Mouse (Mus musculus): ENCODE measurements around the gene Atg10. TPM values are rescaled to one million over a fixed set of nuclear protein-coding genes. Genes with fewer than 3 reads are reported as not detected.
"Not testable (repeated sequence)": the region's sequence is repeated elsewhere in the genome, so short reads cannot be mapped to it uniquely, and the experiment has no call there.

Atg10 gene
- polyA plus RNA-seq, 2 experiments from 2014 or later, result 20.0 to 21.7 TPM

DNA sequence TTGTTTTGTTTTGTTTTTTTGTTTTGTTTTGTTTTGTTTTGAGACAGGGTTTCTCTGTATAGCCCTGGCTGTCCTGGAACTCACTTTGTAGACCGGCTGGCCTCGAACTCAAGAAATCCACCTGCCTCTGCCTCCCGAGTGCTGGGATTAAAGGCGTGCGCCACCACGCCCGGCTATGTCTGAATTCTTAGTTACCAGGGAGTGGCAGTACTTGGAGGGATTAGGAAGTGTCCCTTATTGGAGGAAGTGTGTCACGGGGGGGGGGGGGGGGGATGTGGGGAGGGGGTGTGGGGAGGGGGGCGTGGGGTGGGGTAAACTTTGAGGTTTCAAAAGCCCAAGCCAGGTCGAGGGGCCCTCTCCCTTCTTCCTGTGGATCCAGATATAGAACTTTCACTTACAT is 295.5 kb downstream of the Atg10 start:
- not testable (repeated sequence) for ATAC-seq

DNA sequence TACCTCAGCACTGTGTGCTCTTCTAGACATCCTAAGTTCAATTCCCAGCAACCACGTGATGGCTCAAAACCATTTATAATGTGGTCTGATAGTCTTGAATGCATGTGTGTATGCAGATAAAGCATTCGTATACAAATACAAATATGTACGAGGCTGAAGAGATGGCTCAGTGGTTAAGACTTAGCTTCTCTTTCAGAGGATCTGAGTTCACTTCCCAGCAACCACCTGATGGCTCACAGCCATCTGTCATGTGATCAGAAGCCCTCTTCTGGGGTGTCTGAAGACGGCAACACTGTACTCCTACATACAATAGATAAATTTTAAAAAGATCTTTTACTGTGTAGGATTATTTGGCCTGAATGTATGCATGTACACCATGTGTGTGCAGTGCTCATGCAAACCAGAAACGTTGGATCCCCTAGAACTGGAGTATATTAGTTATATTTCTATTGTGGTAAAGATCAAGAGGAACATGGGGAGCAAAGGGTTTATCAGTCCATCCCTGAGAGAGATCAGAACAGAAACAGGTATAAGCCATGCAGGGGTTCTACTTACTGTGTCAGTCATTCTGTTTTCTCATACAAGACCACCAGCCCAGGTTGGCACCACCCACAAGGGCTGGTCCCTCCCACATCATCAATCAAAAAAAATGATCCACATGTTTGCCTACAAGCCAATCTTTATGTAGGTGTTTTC is 296.7 kb downstream of the Atg10 start:
- no peak for ATAC-seq

DNA sequence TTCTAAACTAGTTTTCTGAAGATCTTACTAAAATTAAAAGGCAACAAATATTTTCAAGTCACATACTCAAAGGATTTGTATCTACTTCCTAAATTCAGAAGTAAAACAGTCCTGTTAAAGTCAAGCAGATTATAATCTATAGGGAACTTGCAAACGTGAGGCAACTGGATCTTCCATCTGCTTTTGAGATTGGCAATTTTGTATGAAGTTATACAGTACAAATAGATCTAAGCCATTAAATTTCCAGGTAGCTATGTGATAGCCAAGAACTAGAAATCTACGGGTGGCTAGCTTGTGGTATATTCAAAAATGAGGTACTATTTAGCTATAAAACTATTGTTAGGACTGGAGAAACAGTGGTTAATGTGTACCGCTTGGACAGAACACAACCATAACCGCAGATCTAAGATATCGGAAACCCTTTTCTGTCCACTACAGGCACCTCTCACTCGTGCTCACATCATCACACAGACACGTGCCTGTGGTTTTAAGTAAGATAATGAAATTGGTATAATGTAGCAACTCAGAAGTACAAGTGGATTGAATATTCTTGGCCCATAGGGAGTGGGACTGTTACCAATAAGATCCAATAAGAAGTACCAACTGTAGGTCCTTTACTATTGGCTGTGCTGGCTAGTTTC is 297.5 kb downstream of the Atg10 start:
- no peak for ATAC-seq

DNA sequence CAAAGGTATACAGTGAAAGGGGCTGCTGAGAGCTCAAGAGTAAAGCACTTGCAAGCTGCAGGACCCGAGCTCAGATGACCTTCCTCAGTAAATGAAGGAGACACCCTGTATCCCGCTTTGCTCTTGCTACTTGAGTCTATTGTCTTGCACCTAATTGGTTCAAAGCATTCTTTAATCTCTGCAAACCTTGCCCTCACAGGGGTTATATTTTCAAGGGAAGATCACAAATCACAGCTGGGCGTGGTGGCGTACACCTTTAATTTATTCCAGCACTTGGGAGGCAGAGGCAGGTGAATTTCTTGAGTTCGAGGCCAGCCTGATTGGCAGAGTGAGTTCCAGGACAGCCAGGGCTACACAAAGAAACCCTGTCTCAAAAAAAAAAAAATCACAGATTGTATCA is 298.6 kb downstream of the Atg10 start:
- ATAC-seq, result no peak

DNA sequence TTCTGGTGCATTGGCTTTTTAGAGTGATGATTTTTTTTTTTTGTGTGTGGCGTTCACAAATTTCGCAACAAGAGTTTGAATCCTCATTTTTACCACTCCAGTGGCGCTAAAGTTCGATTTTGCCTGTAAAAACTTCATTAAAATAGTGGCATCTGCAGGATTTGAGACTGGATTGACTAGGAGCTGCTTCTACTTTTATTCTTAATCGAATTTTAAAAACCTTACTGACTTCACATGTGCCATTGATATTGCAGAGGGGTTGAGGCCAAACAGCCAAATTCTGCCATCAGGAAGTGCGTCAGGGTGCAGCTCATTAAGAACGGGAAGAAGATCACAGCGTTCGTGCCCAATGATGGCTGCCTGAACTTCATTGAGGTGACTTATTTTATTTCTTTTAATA is 299.7 kb downstream of the Atg10 start:
- ATAC-seq, result no peak

DNA sequence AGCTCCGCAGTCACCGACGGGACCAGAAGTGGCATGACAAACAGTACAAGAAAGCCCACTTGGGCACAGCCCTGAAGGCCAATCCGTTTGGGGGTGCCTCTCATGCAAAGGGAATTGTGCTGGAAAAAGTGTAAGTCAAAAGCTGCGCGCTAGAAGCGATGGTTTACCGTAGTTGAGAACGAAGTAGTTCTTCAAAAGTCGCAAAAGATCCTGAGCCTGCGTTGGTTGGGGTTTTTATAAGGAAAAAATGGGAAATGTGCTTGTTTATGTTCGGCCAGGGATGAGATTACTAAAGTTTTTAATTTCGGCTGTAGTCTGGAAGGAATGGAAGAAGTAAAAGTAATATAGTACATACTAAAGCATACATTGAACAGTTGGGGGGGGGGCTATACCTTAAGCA is 300.2 kb downstream of the Atg10 start:
- not testable (repeated sequence) for ATAC-seq

DNA sequence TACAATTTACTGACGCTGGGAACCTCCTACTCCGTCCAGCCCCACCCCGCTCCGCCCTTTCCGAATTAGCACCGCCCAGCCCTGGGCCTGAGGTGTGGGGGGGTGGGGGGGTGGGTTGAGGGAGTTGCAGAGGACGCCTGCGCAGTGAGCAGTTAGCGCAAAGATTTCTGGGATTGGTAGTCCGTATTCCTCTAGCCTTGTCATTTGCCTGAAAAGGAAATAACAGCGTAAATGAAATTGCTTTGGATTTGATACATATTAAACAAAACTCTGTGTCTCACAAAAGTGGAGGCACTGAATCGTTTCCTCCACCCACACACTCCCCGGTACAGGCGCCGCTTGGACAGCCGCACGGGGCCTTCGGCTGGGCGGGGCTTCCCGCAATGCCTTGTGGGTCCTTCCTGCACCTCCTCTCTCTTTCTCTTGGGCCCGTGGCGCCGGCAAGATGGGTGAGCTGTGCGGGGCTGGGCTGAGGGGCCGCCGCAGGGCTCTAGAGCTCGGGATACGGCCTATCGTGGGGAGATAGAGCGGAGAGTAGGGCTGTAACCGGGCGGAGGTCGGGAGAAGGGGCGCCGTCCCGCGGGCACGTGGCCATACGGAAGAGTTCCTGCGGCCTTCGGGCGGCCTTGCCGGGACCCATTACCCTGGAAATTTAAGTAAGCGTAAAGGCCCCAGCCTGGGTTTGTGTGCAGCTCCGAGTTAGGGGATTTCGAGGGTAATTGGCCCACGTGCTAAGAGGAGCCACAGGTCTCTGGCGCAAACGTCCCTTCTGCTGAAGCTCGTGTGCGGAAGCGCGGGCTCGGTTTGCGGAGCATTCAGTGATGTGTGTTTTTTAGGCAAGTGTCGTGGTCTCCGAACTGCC is 300.8 kb downstream of the Atg10 start, which contains the start of gene Rps23:
Gene Rps23, plus strand, starts transcription at position 208 of the 862 bp plus-strand sequence.
- ATAC-seq, result peak; percentile 89

DNA sequence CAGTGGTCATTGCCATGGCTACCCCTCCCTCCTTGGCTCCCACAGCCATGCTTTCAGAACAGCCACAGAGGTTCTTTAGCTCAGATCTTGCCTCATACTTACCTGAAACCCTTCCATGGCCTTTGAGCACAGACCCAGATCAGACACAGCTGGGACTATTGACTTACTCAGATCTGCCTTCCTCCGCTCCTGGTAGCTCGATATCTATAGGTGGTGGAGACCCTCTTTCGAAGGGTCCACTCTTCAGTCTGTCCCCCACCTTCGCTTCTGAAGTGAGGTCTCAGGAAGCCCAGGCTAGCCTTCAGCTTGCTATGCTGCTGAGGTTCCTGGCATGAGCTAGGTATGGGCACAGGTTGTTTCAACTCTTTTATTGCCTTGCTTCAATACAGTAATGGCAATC is 309.0 kb downstream of the Atg10 start:
- no peak for ATAC-seq

DNA sequence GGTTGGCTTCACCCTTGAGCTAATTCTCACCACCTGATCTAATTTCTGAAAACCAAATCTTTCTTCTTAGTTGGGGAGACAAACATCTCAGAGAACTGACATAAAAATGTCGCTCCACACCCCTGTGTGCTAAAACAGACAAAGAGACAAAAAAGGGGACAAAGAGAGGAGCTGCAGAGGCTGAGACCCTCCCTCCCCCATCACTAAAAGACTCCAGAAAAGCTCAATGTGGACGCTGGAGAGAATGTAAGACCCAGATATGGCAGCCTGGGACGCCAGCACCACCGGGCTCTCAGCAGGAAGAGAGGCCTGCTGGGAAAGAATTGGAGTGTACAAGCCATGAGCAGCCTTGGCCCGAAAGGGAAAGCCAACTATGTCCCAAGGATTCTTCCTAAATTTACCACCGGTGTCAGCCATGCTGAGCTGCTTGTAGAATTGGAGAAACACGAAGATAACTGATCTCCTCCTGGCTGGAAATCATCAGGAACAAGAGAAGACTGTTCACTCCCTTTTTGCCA is 310.0 kb downstream of the Atg10 start:
- ATAC-seq, result no peak

DNA sequence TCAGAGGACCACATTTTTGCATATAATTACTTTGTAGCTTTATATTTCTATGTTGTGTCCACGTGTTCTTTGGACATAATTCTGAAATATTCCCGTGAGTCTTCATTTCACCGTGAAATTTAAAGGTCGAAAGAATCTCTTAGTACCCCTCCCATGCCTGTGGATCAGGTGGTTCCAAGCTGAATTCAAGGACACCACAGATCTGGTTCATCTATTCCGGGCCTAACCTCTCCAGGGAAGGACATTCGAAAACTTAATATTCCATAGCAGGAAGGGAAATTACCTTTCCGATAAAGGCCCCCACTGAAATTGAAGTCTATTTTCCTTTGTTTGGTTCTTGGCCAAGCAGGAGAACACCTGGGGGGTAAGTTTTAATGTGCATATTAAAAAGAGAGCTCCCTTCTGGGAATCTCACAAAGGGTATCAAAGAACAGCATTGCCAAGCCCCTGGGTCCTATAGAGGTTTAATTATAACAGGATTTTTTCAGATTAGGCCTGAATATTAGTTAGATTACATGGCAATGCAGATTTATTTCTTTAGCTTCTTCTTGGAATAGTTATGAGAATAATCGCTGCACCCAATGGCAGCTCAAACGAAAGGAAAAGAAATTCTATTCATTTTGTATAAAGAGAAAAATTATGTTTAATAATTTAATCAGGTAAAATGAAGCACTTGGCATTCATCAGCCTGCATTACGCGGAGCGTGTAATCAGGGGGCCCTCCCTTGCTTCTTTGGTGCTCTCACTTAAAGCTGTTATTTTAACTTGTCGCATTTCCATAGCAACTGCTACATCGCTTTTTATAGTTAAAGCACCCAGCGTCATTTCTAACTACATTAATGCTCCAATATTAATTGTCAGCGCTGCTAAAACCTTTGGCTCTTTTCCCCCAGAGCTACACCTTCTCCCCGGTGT is 310.8 kb downstream of the Atg10 start:
- ATAC-seq, result no peak

DNA sequence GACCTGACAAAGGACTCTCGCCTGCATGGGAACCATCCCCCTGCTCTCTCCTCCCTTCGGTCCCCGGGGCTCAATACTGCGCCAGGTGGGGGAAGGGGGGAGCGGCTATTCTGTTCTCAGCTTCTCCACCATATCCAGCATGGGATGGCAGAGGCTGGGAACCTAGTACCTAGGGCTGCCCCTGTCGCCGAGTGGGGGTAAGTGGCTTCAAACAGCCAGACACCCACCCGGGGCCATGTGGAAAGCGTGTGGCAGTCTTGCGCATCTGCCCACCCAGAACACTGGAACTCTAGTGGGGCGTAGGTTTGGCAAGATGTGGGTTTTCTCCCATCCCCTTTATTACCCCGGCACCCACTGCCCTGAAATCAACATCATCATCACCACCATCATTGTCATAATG is 316.4 kb downstream of the Atg10 start:
- ATAC-seq, result no peak

DNA sequence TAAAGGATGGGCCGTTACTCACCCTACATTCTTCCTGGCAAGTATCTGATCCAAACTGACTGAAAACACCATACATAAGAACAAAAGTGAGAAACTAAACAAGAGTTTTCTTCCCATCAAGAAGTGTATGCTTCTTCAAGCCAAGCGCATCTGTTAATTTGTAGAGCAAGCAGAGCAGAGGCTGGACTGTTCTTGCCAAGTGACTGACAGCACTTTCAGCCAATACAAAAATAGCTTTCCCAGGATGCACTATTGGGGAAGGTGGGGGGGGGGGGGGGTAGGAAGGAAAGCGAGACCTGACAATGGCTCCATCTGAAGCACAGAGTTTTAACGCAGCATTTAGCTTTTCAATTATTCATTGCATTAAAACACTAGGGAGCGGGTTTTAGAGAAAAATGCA is 318.6 kb downstream of the Atg10 start, which contains the start of gene Atp6ap1l:
Gene Atp6ap1l, minus strand, starts transcription at position 180 of the 400 bp plus-strand sequence.
- ATAC-seq, result no peak

DNA sequence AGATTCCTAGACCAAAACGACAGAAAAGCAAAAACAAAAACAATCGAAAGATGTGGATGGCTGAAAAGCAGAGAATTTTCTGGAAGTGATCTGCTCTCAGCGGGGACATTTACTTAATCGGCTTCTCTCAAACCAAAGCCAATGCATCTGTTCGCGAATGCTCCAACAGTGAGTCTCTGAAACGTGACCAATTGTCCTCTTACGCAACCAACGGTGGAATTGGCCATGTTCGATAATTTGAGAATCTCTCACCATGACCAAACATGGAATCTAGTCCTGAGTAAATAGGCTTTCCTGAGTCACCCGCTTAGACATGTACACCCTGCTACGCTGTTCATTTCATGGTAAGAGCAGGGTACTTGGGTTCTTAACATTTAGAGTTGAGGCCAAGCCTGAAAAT is 326.9 kb downstream of the Atg10 start:
- no peak for ATAC-seq

DNA sequence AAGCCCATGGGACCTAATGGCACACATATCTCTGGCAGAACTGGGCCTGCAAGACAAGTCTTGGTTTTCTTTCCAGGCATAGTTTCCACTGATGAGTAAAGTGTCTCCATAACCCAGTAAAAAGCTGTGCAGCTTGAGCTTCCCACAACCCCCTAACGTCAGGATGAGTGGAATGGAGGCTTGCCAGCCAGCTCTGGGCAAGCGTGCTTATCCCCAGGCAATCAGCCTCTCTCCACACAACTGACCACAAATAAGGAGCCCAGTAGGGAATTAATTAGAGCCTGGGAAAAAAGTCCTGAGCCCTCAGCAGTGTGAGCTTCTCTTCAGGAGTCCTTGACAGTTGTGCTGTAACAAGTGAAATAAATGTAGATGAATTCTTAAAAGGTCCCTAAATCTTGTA is 327.7 kb downstream of the Atg10 start:
- ATAC-seq, result no peak

DNA sequence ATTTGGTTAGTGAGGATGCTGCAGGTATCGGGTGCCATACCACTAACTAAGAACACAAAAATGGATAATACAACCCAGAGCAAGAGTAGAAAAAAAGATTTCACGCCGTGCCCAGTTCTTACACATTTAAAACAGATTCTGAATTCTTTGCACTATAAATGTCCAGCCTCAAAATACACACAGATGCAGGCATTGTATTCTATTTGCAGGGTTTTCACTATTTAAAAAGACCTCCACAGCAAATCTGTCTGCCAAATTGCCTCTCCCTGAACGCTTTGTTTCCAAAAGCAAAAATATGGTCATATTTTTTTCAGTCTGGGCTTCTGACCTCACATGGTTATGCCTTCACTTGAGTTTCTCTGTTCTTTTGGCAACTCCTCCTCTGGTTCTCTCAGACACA is 328.9 kb downstream of the Atg10 start:
- no peak for ATAC-seq

DNA sequence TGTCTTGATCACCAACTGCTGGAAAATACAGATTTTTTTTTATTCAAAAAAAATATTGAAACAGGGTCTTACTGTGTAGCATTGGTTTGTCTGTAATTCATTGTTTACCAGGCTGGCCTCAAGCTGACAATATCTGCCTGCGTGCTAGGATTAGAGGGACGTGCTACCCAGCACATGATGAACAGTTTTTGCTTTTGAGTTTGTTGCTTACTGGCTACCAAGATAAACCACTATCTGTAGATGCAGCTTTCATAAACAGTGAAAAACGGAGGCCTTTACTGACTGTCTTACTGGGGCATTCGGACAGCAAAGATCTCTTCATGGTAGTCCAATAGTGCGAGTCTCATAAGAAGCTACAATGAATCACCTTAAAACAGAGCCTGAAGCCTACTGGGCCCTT is 333.7 kb downstream of the Atg10 start:
- no peak for ATAC-seq

DNA sequence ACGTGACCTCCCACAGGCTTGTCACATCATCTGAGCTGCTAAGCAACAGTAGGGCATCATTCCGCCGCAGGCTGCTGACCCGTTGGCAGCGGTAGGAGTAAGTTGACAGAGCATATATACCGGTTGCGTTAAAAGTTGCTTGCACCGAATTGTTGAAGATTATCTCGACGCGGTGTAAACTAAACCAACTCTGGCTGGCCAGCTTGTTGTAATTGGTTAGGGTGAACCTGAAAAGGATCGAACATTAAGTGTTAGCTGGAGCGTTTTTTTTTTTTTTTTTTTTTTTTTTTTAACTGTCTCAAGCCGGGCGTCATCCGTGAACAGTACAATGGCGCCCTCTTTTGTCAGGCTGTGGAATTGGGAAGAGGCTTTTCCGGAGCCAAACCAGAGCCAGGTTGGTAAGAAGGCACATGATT is 337.2 kb downstream of the Atg10 start:
- ATAC-seq, result peak; percentile 81

DNA sequence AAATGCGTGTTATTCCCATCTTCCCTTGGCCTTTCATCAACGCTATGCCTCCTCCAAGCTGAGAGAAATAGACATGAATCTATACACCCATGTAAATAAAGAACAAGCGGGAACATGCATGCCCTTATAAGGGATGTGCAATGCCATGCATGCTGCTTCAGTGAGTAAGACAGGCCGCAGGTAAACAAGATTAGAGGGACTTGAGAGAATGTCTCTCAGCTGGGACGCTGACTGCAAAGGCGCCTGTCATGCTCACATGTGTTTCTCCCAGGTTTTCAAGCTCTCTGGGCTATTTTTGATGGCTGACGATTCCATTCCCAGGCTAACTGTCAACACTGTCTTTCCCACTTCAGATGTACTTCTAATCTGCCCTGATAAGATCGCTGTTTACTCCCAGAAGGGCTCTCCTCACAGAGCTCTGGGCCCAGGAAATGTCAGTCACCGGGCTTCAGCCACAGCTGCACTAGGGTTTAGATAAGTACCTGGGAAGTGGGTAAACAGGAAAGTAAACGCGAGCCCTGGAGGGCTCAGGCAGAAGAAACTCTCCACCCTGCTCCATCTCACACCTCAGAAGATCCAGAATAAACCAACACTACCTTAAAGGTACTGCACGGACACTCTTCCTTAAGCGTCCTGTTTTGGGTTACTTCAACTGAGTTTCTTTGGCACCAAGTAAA is 337.8 kb downstream of the Atg10 start:
- ATAC-seq, result peak; percentile 26

Data from CD4-positive, CD25-positive, alpha-beta regulatory T cell, adult 4 months (primary cell).